Mouse (Mus musculus) induced T-regulatory cell, adult 2 months (primary cell): ENCODE measurements around the gene Zmynd19.
"Not testable (repeated sequence)": the region's sequence is repeated elsewhere in the genome, so short reads cannot be mapped to it uniquely, and the experiment has no call there.

Source experiments
- DNase-seq: peaks from one replicate; pipeline ENCODE4 v3.0.0-alpha.2; 2012; ENCODE audit warnings: low read depth

Gene Zmynd19

GRCm38 (mm10) chr2:24942092-24942491 is 7.5 kb upstream of the Zmynd19 start:
- DNase-seq, result no peak

- DNase-seq, result peak; percentile 69
These were observed 5.3 kb upstream of the Zmynd19 start for GRCm38 (mm10) chr2:24944304-24944703.

GRCm38 (mm10) chr2:24950189-24950535 is 570 bp downstream of the Zmynd19 start:
- peak; percentile 55 for DNase-seq

GRCm38 (mm10) chr2:24952537-24953055 is 3.0 kb downstream of the Zmynd19 start:
- DNase-seq, result no peak

GRCm38 (mm10) chr2:24960910-24961309 is 11.3 kb downstream of the Zmynd19 start:
- DNase-seq, result no peak

- peak; percentile 93 for DNase-seq
These were observed 12.9 kb downstream of the Zmynd19 start, which contains the start of gene Dph7 for GRCm38 (mm10) chr2:24962304-24963000. TSS of gene Dph7 (plus strand) at chr2:24962400.

GRCm38 (mm10) chr2:24970386-24970785 is 20.8 kb downstream of the Zmynd19 start:
- no peak for DNase-seq

- not testable (repeated sequence) for DNase-seq
These were observed 24.9 kb downstream of the Zmynd19 start for GRCm38 (mm10) chr2:24974452-24974851.

GRCm38 (mm10) chr2:24974906-24975703 is 25.5 kb downstream of the Zmynd19 start, which contains the start of gene Mrpl41:
TSS of gene Mrpl41 (minus strand) at chr2:24975098.
- peak; percentile 96 for DNase-seq

GRCm38 (mm10) chr2:24975704-24976297 is 26.2 kb downstream of the Zmynd19 start, which contains the start of gene Pnpla7:
TSS of gene Pnpla7 (plus strand) at chr2:24976033.
- DNase-seq, result peak; percentile 95

- peak; percentile 49 for DNase-seq
These were observed 27.4 kb downstream of the Zmynd19 start for GRCm38 (mm10) chr2:24976960-24977359.

- DNase-seq, result no peak
These were observed 38.2 kb downstream of the Zmynd19 start for GRCm38 (mm10) chr2:24987762-24988161.

GRCm38 (mm10) chr2:24995332-24995731 is 45.7 kb downstream of the Zmynd19 start:
- no peak for DNase-seq

GRCm38 (mm10) chr2:24996471-24996870 is 46.9 kb downstream of the Zmynd19 start:
- DNase-seq, result no peak

- peak; percentile 52 for DNase-seq
These were observed 51.1 kb downstream of the Zmynd19 start for GRCm38 (mm10) chr2:25000544-25001235.

GRCm38 (mm10) chr2:25003946-25004786 is 54.6 kb downstream of the Zmynd19 start:
- DNase-seq, result no peak

- no peak for DNase-seq
These were observed 57.2 kb downstream of the Zmynd19 start for GRCm38 (mm10) chr2:25006767-25007166.

- DNase-seq, result peak; percentile 53
These were observed 58.7 kb downstream of the Zmynd19 start for GRCm38 (mm10) chr2:25008250-25008649.
